Mouse (Mus musculus) embryonic fibroblast, embryonic 13.5 days (primary cell): ENCODE measurements around the gene Tmem262.

Source experiments
- CTCF ChIP-seq: IDR thresholded peaks from 2 replicates; pipeline ENCODE4 v1.5.1; 2011; ENCODE audit warnings: mild to moderate bottlenecking, control low read depth, low read length, moderate library complexity, borderline replicate concordance; ENCODE audit not compliant: insufficient read depth
- POLR2A ChIP-seq: IDR thresholded peaks from 2 replicates; pipeline ENCODE4 v1.6.1; 2011; ENCODE audit warnings: low read depth, mild to moderate bottlenecking, control low read depth, low read length, moderate library complexity

DNA sequence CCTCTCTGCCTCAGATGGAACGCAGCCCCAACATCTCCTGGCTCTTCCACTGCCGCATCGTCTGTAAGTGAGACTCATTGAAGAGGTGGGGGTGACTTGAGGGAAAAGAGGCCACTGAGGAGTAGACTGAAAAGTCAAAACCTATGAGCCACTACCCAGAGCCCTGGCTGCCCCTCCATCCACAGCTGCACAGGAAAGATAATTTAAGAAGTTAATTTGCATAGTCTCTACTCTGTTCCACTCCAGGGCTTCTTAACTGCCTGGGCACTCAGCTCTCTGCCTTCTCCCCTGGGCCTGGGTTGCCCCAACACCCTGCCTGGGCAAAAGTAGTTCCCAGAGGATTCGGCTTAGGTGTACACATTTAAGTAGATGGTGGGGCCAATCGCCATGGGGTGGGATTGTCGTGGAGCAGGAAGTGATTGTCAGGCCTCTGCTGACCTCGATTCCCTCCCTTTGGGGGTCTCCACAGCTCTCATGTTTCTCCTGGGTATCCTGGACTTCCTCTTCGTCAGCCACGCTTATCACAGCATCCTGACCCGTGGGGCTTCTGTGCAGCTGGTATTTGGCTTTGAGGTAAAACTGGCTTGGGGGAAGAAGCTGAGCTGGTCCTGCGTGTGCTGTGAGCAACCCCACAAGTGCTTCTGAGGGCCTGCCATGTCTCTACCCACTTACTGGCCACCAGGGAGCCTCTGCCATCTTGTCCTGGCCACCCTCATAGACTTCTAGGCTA is 31.0 kb upstream of the Tmem262 start:
- TF ChIP-seq CTCF (no peak), POLR2A (no peak)
